Mouse (Mus musculus) CH12.LX (cell line): ENCODE data around the gene Tmem184a. TPM values are rescaled to one million over a fixed set of nuclear protein-coding genes. Genes with fewer than 3 reads are reported as not detected.

ENCODE experiments used
- DNase-seq: peaks from one replicate; pipeline ENCODE4 v3.0.0-alpha.2; 2013; ENCODE audit errors: extremely low read depth
- H3K27ac ChIP-seq: 2 replicates; pipeline ENCODE4 v1.5.1; 2012; ENCODE audit warnings: low read depth, mild to moderate bottlenecking, control low read depth, moderate library complexity; ENCODE audit not compliant: insufficient read depth
- H3K27me3 ChIP-seq: replicated peaks from 2 replicates; pipeline ENCODE3; 2012; ENCODE audit warnings: inconsistent platforms
- H3K36me3 ChIP-seq, 2 experiments: replicated peaks in 1 of 2; 2 replicates each; pipeline versions ENCODE3 to v1.6.1; 2012; ENCODE audit warnings: inconsistent platforms in 1 of 2, low read length in 1 of 2, mild to moderate bottlenecking in 1 of 2, mixed read lengths in 1 of 2, moderate library complexity in 1 of 2; ENCODE audit not compliant: control insufficient read depth in 1 of 2, insufficient read depth in 1 of 2
- H3K4me1 ChIP-seq, 2 experiments: 2 replicates each; pipeline ENCODE4 v1.6.1; 2012; ENCODE audit warnings: inconsistent platforms in 1 of 2, moderate library complexity in 1 of 2; ENCODE audit not compliant: insufficient read depth in 2 of 2, control insufficient read depth in 1 of 2
- H3K4me2 ChIP-seq: 2 replicates; pipeline ENCODE4 v1.6.1; 2012; ENCODE audit warnings: low read depth, mild to moderate bottlenecking, control low read depth; ENCODE audit not compliant: poor library complexity, insufficient read depth, severe bottlenecking
- H3K4me3 ChIP-seq, 3 experiments: fragments of 150-350 bp in 1 of 3; sonication (generic) in 1 of 3; replicated peaks in 1 of 3; 2 replicates each; pipeline versions ENCODE3 to v1.5.1; 2011 to 2012; ENCODE audit warnings: low read depth in 2 of 3, low read length in 2 of 3, mild to moderate bottlenecking in 2 of 3, moderate library complexity in 2 of 3, control low read depth in 1 of 3, improper control_type of control experiment in 1 of 3, inconsistent platforms in 1 of 3, mixed read lengths in 1 of 3; ENCODE audit not compliant: poor library complexity in 1 of 3
- H3K79me2 ChIP-seq: replicated peaks from 2 replicates; pipeline ENCODE4 v1.6.1; 2012; ENCODE audit warnings: mild to moderate bottlenecking, moderate library complexity; ENCODE audit not compliant: control insufficient read depth, poor library complexity, insufficient read depth, severe bottlenecking; ENCODE audit errors: extremely low read depth
- H3K9ac ChIP-seq: 2 replicates; pipeline ENCODE4 v1.6.1; 2012; ENCODE audit warnings: low read depth, mild to moderate bottlenecking, control low read depth, moderate library complexity; ENCODE audit not compliant: insufficient read depth
- H3K9me3 ChIP-seq: replicated peaks from 2 replicates; pipeline ENCODE3; 2012; ENCODE audit warnings: low read length, inconsistent platforms, mixed read lengths
- EP300 ChIP-seq: IDR thresholded peaks from 2 replicates; pipeline ENCODE4 v1.6.1; 2011; ENCODE audit warnings: low read length, improper control_type of control experiment
- JUN ChIP-seq: IDR thresholded peaks from 2 replicates; pipeline ENCODE4 v1.6.1; 2011; ENCODE audit warnings: low read depth, mild to moderate bottlenecking, low read length, improper control_type of control experiment, moderate library complexity; ENCODE audit not compliant: insufficient read depth
- MYC ChIP-seq: IDR thresholded peaks from 2 replicates; pipeline ENCODE4 v1.6.1; 2011; ENCODE audit warnings: low read depth, mild to moderate bottlenecking, improper control_type of control experiment, low read length
- NRF1 ChIP-seq: IDR thresholded peaks from 2 replicates; pipeline ENCODE4 v1.6.1; 2014; ENCODE audit warnings: low read depth, mild to moderate bottlenecking, inconsistent platforms, low read length, improper control_type of control experiment, moderate library complexity
- POLR2A ChIP-seq: IDR thresholded peaks from 2 replicates; pipeline ENCODE4 v1.6.1; 2011; ENCODE audit warnings: low read depth, mild to moderate bottlenecking, improper control_type of control experiment, low read length
- POLR2AphosphoS2 ChIP-seq: IDR thresholded peaks from 2 replicates; pipeline ENCODE4 v1.6.1; 2011; ENCODE audit warnings: low read depth, low read length, improper control_type of control experiment
- RCOR1 ChIP-seq: conservative IDR thresholded peaks from 2 replicates; pipeline ENCODE4 v1.6.1; 2012; ENCODE audit warnings: low read depth, mild to moderate bottlenecking, inconsistent platforms, low read length, improper control_type of control experiment
- SIN3A ChIP-seq: IDR thresholded peaks from 2 replicates; pipeline ENCODE4 v1.6.1; 2012; ENCODE audit warnings: low read length, improper control_type of control experiment, inconsistent platforms
- SMC3 ChIP-seq: IDR thresholded peaks from 2 replicates; pipeline ENCODE4 v1.6.1; 2011; ENCODE audit warnings: low read depth, low read length, improper control_type of control experiment
- UBTF ChIP-seq: IDR thresholded peaks from 2 replicates; pipeline ENCODE4 v1.6.1; 2012; ENCODE audit warnings: low read depth, mild to moderate bottlenecking, inconsistent platforms, low read length, improper control_type of control experiment, moderate library complexity
- ZC3H11A ChIP-seq: IDR thresholded peaks from 2 replicates; pipeline ENCODE4 v1.6.1; 2012; ENCODE audit warnings: low read depth, mild to moderate bottlenecking, inconsistent platforms, low read length, improper control_type of control experiment
- dilution Hi-C: fragments of 300-500 bp; cut with MboI; formaldehyde crosslinking; loops from 2 replicates; pipeline ENCODE4 v1.14.3; 2020; ENCODE audit warnings: low sequenced_read_pairs; ENCODE audit not compliant: extremely low pct_unique_long_range_greater_than_20kb, extremely low pct_ligation_motif_present
- in situ Hi-C: fragments of 300-500 bp; cut with MboI; formaldehyde crosslinking; loops from 3 replicates; pipeline ENCODE4 v1.14.3; 2019; ENCODE audit warnings: low sequenced_read_pairs, low pct_ligation_motif_present, low pct_unique_long_range_greater_than_20kb, mixed read lengths
- polyA plus RNA-seq: library from polyadenylated mRNA; unstranded; fragments of >175 nt; gene quantifications from 2 replicates; pipeline ENCODE4 v1.2.1, GENCODE M21; 2012; ENCODE audit warnings: low read depth; ENCODE audit not compliant: insufficient read length
- total RNA-seq, 2 experiments: library from RNA; depleted of rRNA; stranded (reverse); fragments of 300-350 nt in 1 of 2; fragments of >200 nt in 1 of 2; gene quantifications; 2 replicates each; pipeline ENCODE4 v1.2.3; 2012 to 2014

The Tmem184a gene
- total and polyA plus RNA-seq, 3 experiments = 0.16 to 0.20 TPM; not detected in 1

DNA sequence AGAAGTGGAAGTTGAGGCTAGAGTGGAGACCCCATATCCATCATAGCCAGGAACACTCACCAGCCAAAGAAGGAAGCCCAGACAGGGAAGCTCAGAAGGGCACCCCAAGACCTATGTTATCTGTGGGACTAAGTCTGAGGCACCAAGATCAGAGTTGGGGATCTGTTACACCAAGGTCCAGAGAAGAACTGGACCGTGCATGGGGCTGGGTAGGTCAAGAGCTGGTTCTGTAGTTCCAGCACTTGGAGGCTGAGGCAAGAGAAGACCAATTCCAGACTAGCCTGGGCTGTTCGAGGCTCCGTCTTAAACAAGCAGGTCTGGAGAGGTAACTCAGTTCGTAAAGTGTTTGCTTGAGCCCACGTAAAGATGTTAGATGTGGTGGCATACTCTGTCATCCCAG, 25.6 kb downstream of the Tmem184a start:
- H3K9me3 ChIP-seq = no peaks in the 10 kb centered on the region
- H3K27ac ChIP-seq = no peak overlapping the region
- dilution Hi-C loops = no loop called here
- no peak for DNase-seq
- H3K79me2 ChIP-seq = peaks cover 46% of the 10 kb centered on the region
- H3K9ac ChIP-seq = no peak overlapping the region
- H3K27me3 ChIP-seq = peaks cover 2% of the 10 kb centered on the region
- no peak for TF ChIP-seq EP300
- no peak for TF ChIP-seq POLR2AphosphoS2
- TF ChIP-seq MYC = no peak
- no peak for TF ChIP-seq UBTF
- TF ChIP-seq ZC3H11A = no peak
- peaks cover 25 to 49% of the 10 kb centered on the region in 2 experiments for H3K4me1 ChIP-seq
- in situ Hi-C loops = no loop called here
- peaks cover 6 to 53% of the 10 kb centered on the region in 2 experiments for H3K36me3 ChIP-seq
- no peak overlapping the region for H3K4me2 ChIP-seq
- H3K4me3 ChIP-seq = no peak overlapping the region

DNA sequence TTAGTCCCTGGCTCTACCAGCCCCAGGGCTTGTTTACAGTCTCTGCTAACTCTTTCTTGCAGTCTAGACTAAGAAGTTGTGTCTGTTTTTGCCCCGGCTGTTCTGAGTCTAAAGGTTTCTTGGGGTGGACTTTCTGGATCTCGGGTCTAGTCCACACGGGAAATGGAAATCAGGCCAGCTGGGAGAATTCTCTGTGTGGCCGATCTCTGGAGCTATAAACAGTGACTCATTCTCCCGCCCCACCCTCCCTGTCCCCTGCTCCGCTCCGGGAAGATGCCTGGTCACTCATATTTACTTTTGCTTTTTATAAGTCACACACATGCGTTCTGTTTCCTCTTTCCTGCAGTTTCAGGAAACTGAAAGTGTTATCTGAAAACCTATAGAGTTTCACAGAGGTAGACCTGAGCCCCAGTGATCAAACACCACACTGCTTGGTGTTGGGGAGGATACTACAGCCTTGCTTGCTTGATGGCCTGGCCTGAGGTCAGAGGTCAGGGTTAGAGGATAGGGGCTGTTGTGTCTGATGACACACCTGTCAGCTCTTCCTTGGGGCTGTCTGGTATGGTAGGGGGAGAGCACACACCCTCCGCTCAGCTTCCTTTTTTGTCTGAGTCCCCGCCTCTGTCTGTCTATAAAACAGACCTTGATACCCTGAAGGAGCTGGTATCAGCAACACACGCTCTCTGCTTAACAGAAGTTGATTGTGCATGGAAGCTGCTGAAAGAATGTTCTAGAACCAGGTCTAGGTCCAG, 26.2 kb downstream of the Tmem184a start:
- TF ChIP-seq POLR2A (no peak), RCOR1 (no peak), NRF1 (no peak), JUN (no peak), SMC3 (no peak)
- Histone ChIP-seq H3K79me2 (peaks cover 46% of the 10 kb centered on the region), H3K36me3 (peaks cover 3 to 47% of the 10 kb centered on the region in 2 experiments), H3K27ac (no peak overlapping the region), H3K9me3 (no peaks in the 10 kb centered on the region), H3K27me3 (peaks cover 2% of the 10 kb centered on the region), H3K4me3 (peak overlapping the region in 1 of 3 experiments; percentile 92), H3K4me2 (peak overlapping the region; percentile 97), H3K9ac (no peak overlapping the region), H3K4me1 (peaks cover 25 to 49% of the 10 kb centered on the region in 2 experiments)
- dilution Hi-C loops = no loop called here
- no peak for DNase-seq
- in situ Hi-C loops = no loop called here

DNA sequence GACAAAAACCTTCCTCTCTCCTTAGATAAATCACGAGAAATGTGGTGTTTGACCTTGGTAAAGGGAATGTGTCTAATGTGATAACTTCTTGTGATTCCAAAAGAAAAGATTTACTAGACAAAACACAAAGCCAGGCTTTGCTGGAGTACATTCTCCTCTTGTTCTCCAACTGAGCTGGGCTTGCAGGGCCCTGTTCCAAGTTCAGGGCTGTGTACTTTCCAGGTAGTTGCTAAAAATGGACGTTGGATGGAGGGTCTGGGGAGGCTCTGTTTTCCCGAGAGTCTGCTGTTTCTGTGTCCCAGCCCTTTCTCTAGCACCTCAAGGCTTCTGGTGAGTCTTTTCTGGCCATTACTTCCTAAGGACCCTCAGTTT, 26.8 kb downstream of the Tmem184a start:
- Histone ChIP-seq H3K79me2 (peaks cover 43% of the 10 kb centered on the region), H3K9me3 (no peaks in the 10 kb centered on the region), H3K36me3 (peaks cover 3 to 42% of the 10 kb centered on the region in 2 experiments), H3K4me2 (peak overlapping the region; percentile 97), H3K27ac (no peak overlapping the region), H3K4me3 (peak overlapping the region in 1 of 3 experiments; percentile 92), H3K27me3 (peaks cover 2% of the 10 kb centered on the region), H3K4me1 (peaks cover 25 to 49% of the 10 kb centered on the region in 2 experiments), H3K9ac (no peak overlapping the region)
- no peak for DNase-seq
- no peak for TF ChIP-seq POLR2A
- peak; percentile 33; the same call in 1 of the 2 replicates for TF ChIP-seq SIN3A
- in situ Hi-C loops (no loop called here), dilution Hi-C loops (no loop called here)
